Mouse (Mus musculus) heart, embryonic 11.5 days (tissue): Measurements from ENCODE around the gene Xpnpep3. TPM values are rescaled to one million over a fixed set of nuclear protein-coding genes. Genes with fewer than 3 reads are reported as not detected.
"Not testable (repeated sequence)": the region's sequence is repeated elsewhere in the genome, so short reads cannot be mapped to it uniquely, and the experiment has no call there.

Experiments
- ATAC-seq: fragments of 200-750 bp; cut with Nextera tagmentation; replicated peaks from 2 replicates; pipeline ENCODE4 v1.8.0; 2017; ENCODE audit warnings: moderate library complexity; ENCODE audit not compliant: insufficient number of reproducible peaks, low FRiP score, low TSS enrichment
- H3K27ac ChIP-seq: fragments of 300-500 bp; sonication (generic); 2 replicates; pipeline ENCODE4 v1.5.1; 2014; ENCODE audit warnings: mild to moderate bottlenecking, low read depth, low read length
- H3K27me3 ChIP-seq: fragments of 300-500 bp; sonication (generic); 2 replicates; pipeline ENCODE4 v1.6.1; 2014; ENCODE audit warnings: mild to moderate bottlenecking, low read length, mixed read lengths; ENCODE audit not compliant: control insufficient read depth, insufficient read depth
- H3K36me3 ChIP-seq: fragments of 300-500 bp; sonication (generic); 2 replicates; pipeline ENCODE4 v1.6.1; 2014; ENCODE audit warnings: mild to moderate bottlenecking, low read length, moderate library complexity, mixed read lengths; ENCODE audit not compliant: control insufficient read depth, insufficient read depth
- H3K4me1 ChIP-seq: fragments of 300-500 bp; sonication (generic); 2 replicates; pipeline ENCODE4 v1.6.1; 2014; ENCODE audit warnings: low read length; ENCODE audit not compliant: control insufficient read depth, insufficient read depth
- H3K4me2 ChIP-seq: fragments of 300-500 bp; sonication (generic); 2 replicates; pipeline ENCODE4 v1.6.1; 2014; ENCODE audit warnings: mild to moderate bottlenecking, moderate library complexity
- H3K4me3 ChIP-seq: fragments of 300-500 bp; sonication (generic); 2 replicates; pipeline ENCODE4 v1.5.1; 2014; ENCODE audit warnings: low read depth, low read length
- H3K9ac ChIP-seq: fragments of 300-500 bp; sonication (generic); 2 replicates; pipeline ENCODE4 v1.6.1; 2014; ENCODE audit warnings: mild to moderate bottlenecking, low read depth, low read length, moderate library complexity
- H3K9me3 ChIP-seq: fragments of 300-500 bp; sonication (generic); replicated peaks from 2 replicates; pipeline ENCODE4 v1.6.1; 2016; ENCODE audit warnings: low read length; ENCODE audit not compliant: control insufficient read depth
- WGBS: fragments of 180-500 bp; shearing (Covaris S2); extraction: QIAGEN DNeasy Blood & Tissue Kit; methylation state at CpG from one replicate; pipeline ENCODE4 v1.1.7; 2014; ENCODE audit not compliant: insufficient replicate concordance; 5-methylcytosine and 5-hydroxymethylcytosine counted together
- polyA plus RNA-seq: library from polyadenylated mRNA; unstranded; fragments of >200 nt; fragmentation: Nextera tagmentation; extraction: Ambion mirVana; gene quantifications from 2 replicates; pipeline ENCODE4 v1.2.1, GENCODE M21; 2014

Xpnpep3 gene
- polyA plus RNA-seq, 1 experiment from 2014 or later = 9.6 TPM

DNA sequence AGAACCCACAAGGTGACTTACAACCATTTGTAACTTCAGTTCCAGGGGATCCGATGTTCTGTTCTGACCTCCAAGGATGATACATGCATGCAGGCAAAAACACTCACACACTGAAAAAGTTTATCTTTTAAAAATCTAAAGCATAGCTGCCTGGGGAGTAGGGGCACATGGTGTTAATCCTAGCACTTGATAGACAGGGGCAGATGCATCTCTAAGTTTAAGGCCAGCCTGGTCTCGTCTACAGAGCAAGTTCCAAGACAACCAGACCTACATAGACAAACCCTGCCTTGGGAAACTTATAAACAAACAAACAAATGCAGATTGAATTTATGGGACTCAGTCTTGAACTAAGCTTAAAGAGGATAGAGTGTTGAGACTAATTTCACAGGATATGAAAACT, 21.1 kb upstream of the Xpnpep3 start:
- H3K36me3 ChIP-seq = peaks cover 16% of the 10 kb centered on the region
- WGBS = 81% methylated on average over 2 of the region's 2 CpGs

DNA sequence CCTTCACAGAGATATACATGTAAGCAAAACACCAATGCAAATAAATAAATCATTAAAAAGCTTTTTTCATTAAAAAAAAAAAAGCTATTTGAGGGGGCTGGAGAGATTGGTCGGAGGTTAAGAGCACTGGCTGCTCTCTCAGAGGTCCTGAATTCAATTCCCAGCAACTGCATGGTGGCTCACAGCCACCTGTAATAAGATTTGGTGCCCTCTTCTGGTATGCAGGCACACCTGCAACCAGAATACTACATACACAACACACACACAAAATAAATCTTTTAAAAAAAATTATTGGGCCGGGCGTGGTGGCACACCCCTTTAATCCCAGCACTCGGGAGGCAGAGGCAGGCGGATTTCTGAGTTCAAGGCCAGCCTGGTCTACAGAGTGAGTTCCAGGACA, 13.6 kb upstream of the Xpnpep3 start:
- Histone ChIP-seq H3K4me1 (no peaks in the 10 kb centered on the region), H3K27me3 (no peaks in the 10 kb centered on the region), H3K4me2 (no peak overlapping the region), H3K36me3 (peaks cover 46% of the 10 kb centered on the region), H3K9me3 (no peaks in the 10 kb centered on the region), H3K4me3 (no peak overlapping the region), H3K9ac (no peak overlapping the region), H3K27ac (no peak overlapping the region)
- no peak for ATAC-seq
- 96% methylated on average over 5 of the region's 5 CpGs for WGBS

More for the DNA sequence above, 21.1 kb upstream of the Xpnpep3 start:
- Histone ChIP-seq H3K4me3 (no peak overlapping the region), H3K27me3 (no peaks in the 10 kb centered on the region), H3K9ac (no peak overlapping the region), H3K27ac (no peak overlapping the region), H3K4me2 (no peak overlapping the region), H3K4me1 (no peaks in the 10 kb centered on the region), H3K9me3 (no peaks in the 10 kb centered on the region)
- ATAC-seq = no peak

DNA sequence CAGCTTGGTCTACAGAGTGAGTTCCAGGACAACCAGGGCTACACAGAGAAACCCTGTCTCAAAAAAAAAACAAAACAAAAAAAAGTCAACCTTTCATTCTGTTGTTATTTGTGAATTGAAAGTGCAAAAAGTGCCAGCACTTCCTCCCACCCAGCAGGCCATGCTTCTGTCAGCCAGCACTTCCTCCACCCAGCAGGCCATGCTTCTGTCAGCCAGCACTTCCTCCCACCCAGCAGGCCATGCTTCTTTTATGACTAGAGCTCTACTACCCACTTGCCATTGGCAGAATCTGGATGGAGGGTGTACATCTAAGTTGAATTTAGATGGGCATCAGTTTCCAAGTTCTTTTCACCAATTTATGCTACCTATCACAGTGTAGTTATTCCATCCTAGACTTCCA, 6.9 kb upstream of the Xpnpep3 start:
- H3K4me2 ChIP-seq = no peak overlapping the region
- no peak overlapping the region for H3K4me3 ChIP-seq
- no peaks in the 10 kb centered on the region for H3K9me3 ChIP-seq
- no peaks in the 10 kb centered on the region for H3K4me1 ChIP-seq
- no peaks in the 10 kb centered on the region for H3K27me3 ChIP-seq
- H3K36me3 ChIP-seq = peaks cover 18% of the 10 kb centered on the region
- H3K27ac ChIP-seq = no peak overlapping the region
- H3K9ac ChIP-seq = no peak overlapping the region
- ATAC-seq = no peak

DNA sequence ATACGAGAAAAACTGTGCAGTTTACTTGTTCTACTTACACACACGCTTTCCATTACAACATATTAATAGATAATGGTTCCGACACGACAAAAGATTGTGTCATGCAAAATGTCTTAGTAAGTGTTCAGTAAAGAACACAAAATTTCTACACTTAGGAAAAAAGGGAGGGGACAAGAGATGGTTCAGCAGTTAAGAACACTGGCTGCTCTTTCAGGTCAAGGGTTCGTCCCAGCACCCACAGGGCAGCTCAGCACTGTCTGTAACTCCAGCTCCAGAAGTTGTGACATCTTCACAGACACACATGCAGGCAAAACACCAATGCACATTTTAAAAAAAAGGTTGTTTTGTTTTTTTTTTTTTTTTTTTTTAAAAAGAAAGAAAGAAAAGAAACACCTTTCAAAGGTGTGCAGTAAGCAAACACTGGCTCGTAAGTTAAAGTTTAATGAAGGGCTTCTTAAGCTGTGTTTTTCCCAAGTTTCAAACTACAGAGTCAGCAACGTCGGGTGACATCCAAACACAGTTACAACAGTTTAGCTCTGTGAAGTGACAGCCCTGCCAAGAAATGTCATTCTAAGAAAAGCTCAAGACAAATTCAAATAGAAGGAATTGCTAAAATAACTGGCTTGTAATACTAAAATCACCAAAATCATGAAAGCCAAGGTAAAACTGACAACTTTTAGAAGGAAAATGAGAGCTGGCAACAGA, 5.6 kb upstream of the Xpnpep3 start:
- no peak for ATAC-seq
- no peak overlapping the region for H3K4me2 ChIP-seq

DNA sequence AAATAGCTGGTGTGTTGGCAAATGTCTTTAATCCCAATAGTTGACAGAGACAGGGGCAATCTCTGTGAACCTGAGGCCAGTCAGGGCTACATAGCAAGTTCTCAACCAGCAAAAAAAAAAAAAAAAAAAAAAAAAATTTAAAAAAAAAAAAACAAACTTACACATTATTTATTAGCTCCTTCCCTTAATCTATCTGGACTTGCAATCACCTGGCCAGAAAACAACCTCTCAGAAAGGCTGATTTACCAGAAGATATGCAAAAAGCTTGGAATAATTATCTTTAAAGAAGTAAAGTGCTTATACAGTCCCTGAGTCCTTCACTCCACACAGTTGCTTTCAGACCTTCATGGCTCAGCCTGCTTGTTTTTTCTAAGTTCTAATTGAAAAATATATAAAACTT, 1.7 kb upstream of the Xpnpep3 start:
- Histone ChIP-seq H3K27me3 (no peaks in the 10 kb centered on the region), H3K9me3 (no peaks in the 10 kb centered on the region), H3K36me3 (no peaks in the 10 kb centered on the region), H3K4me1 (peaks cover 7% of the 10 kb centered on the region), H3K27ac (no peak overlapping the region), H3K9ac (peak overlapping the region; percentile 97), H3K4me3 (peak overlapping the region; percentile 96), H3K4me2 (peak overlapping the region; percentile 78)
- ATAC-seq = no peak

More for the DNA sequence above, 5.6 kb upstream of the Xpnpep3 start:
- Histone ChIP-seq H3K36me3 (peaks cover 7% of the 10 kb centered on the region), H3K4me1 (no peaks in the 10 kb centered on the region), H3K4me3 (no peak overlapping the region), H3K9ac (no peak overlapping the region), H3K27ac (no peak overlapping the region), H3K27me3 (no peaks in the 10 kb centered on the region), H3K9me3 (no peaks in the 10 kb centered on the region)
- 88% methylated on average over 8 of the region's 8 CpGs for WGBS

DNA sequence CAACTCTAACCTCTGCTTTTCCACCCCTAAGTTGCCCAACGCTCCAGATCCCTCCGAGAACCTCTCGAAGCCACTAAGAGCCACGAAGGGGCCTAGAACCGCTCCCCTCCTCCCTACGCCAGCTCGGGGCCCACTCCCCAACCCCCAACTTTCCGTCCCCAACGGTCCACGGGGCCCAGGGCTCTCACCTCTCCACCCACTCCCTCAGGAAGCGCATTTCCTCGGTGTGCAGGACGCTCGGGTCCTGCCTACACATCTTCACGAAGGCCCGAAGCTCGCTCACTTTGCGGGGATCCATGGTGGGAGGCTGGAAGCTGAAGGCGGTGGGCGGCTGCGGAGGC, 671 bp upstream of the Xpnpep3 start:
- Histone ChIP-seq H3K27me3 (no peaks in the 10 kb centered on the region), H3K4me2 (peak overlapping the region; percentile 78), H3K4me3 (peak overlapping the region; percentile 96), H3K4me1 (peaks cover 7% of the 10 kb centered on the region), H3K36me3 (no peaks in the 10 kb centered on the region), H3K9ac (peak overlapping the region; percentile 97), H3K27ac (peak overlapping the region; percentile 94), H3K9me3 (no peaks in the 10 kb centered on the region)
- WGBS = under 1% methylated on average over 21 of the region's 21 CpGs
- ATAC-seq = 0 out of 2 replicates have a peak, but pooled peaks have one; percentile 5

DNA sequence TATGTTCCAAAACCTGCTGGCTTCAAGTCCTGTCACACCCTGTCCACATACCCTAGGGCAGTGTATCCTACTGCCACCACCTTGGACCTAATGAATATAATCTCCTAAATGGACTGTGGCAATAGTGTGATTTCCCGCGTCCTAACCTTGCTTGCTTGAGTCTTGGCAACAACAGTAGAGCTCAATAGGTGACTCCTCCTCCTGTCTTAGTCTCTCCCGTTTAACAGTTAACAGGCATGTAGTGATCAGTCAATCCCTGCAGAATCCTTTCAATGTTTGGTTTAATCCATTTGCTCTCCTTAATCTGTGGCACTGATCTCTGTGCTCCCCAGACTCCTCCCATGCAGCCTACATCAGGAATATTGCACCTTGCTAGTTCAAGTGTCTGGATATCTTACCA, 5.1 kb downstream of the Xpnpep3 start:
- H3K9me3 ChIP-seq = no peaks in the 10 kb centered on the region
- 80% methylated on average over 3 of the region's 3 CpGs for WGBS
- ATAC-seq = no peak
- no peaks in the 10 kb centered on the region for H3K27me3 ChIP-seq
- no peak overlapping the region for H3K9ac ChIP-seq
- no peak overlapping the region for H3K27ac ChIP-seq
- H3K4me3 ChIP-seq = no peak overlapping the region
- H3K4me2 ChIP-seq = no peak overlapping the region
- no peaks in the 10 kb centered on the region for H3K36me3 ChIP-seq
- H3K4me1 ChIP-seq = peaks cover 7% of the 10 kb centered on the region

DNA sequence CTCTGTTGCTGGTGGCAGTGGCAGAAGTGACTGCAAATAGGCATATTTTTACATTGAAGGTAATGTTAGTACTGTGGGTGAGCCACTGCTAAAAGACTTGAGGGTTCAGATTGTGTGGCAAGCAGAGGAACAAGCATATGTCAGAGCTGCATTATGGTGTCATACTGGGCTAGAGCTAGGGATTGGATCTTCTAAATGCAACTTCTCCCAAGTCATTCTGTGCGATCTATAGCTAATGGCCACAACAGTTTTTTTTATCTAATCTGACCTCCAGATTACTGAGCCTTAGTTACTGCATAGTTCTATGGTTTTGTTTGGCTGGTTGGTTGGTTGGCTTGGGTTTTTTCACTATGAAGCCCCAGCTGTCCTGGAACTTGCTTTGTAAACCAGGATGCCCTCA, 8.3 kb downstream of the Xpnpep3 start, which contains the start of gene Dnajb7:
TSS of gene Dnajb7 (minus strand) at position 101 of the 400 bp plus-strand sequence.
- Histone ChIP-seq H3K4me3 (no peak within 1 kb of the TSS), H3K27ac (no peak within 1 kb of the TSS), H3K27me3 (no peaks in the 10 kb centered on the region), H3K9ac (no peak within 1 kb of the TSS), H3K4me2 (no peak within 1 kb of the TSS), H3K4me1 (no peaks in the 10 kb centered on the region), H3K9me3 (no peaks in the 10 kb centered on the region), H3K36me3 (no peaks in the 10 kb centered on the region)
- 87% methylated on average over 1 of the region's 1 CpGs for WGBS
- no peak for ATAC-seq

DNA sequence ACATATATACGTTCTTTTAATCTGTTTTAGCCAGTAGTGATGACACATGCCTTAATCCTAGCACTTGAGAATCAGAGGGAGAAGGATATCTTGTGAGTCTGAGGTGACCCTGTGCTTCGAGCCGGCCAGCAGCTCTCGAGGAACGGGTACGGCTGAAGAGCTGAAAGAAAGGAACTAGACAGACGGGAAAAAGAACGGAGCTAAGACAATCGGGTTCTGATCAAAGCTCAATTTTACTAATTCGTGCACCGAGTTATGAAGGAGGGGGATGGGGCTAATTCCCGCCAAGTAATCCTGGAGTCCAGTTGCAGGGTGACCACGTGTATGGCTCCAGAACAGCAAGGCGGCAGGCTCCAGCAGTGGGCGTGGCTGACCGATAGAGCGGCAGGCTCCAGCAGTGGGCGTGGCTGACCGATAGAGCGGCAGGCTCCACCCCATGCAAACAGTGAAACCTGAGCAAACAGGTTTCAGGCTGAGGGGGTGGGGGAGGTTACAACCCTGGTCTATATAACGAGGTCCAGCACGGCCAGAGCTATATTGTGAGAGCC, 16.9 kb downstream of the Xpnpep3 start:
- H3K27me3 ChIP-seq, H3K27ac ChIP-seq, H3K4me1 ChIP-seq, H3K36me3 ChIP-seq, H3K9me3 ChIP-seq: not testable (repeated sequence)
- Histone ChIP-seq H3K4me2 (peak overlapping the region; percentile 64), H3K4me3 (0 out of 2 replicates have a peak overlapping the region, but pooled peaks have one; percentile 16), H3K9ac (peak overlapping the region; percentile 67; the same call in 1 of the 2 replicates)
- peak; percentile 68; the same call in 1 of the 2 replicates for ATAC-seq
- WGBS = 6% methylated on average over 22 of the region's 22 CpGs
